Mouse (Mus musculus): Measurements from ENCODE around the gene Papss2. TPM values are rescaled to one million over a fixed set of nuclear protein-coding genes. Genes with fewer than 3 reads are reported as not detected.
A peak's percentile ranks its signal among the peaks of the same experiment; 100 is the strongest.

Gene Papss2
- polyA plus RNA-seq, 1 experiment from 2014 or later = 1.8 TPM

- no peaks in the 10 kb centered on the region for H3K4me1 ChIP-seq (replicated peaks)
- WGBS = 83% methylated on average over 5 of the region's 5 CpGs
- no peak for ATAC-seq (ENCODE audit: low read depth)
- no peaks in the 10 kb centered on the region for H3K36me3 ChIP-seq
- H3K9me3 ChIP-seq = no peaks in the 10 kb centered on the region
- H3K27me3 ChIP-seq = no peaks in the 10 kb centered on the region
- H3K4me2 ChIP-seq = no peak overlapping the region
- no peak overlapping the region for H3K9ac ChIP-seq
- H3K4me3 ChIP-seq = no peak overlapping the region
- no peak overlapping the region for H3K27ac ChIP-seq (replicated peaks)
These were observed 25.9 kb upstream of the Papss2 start for GRCm38 (mm10) chr19:32569725-32570124.

GRCm38 (mm10) chr19:32572191-32572590 is 23.4 kb upstream of the Papss2 start:
- Histone ChIP-seq H3K4me1 (replicated peaks) (no peaks in the 10 kb centered on the region), H3K9me3 (no peaks in the 10 kb centered on the region), H3K9ac (no peak overlapping the region), H3K4me2 (no peak overlapping the region), H3K4me3 (no peak overlapping the region), H3K27me3 (no peaks in the 10 kb centered on the region), H3K27ac (replicated peaks) (no peak overlapping the region), H3K36me3 (no peaks in the 10 kb centered on the region)
- ATAC-seq (ENCODE audit: low read depth) = no peak
- WGBS = 73% methylated on average over 2 of the region's 2 CpGs

- Histone ChIP-seq H3K36me3 (no peaks in the 10 kb centered on the region), H3K9ac (no peak overlapping the region), H3K4me1 (replicated peaks) (peaks cover 4% of the 10 kb centered on the region; the same call in 1 of the 2 replicates), H3K4me3 (no peak overlapping the region), H3K27me3 (no peaks in the 10 kb centered on the region), H3K27ac (replicated peaks) (no peak overlapping the region), H3K4me2 (no peak overlapping the region), H3K9me3 (no peaks in the 10 kb centered on the region)
- 90% methylated on average over 6 of the region's 6 CpGs for WGBS
- no peak for ATAC-seq (ENCODE audit: low read depth)
These were observed 22.3 kb upstream of the Papss2 start for GRCm38 (mm10) chr19:32573259-32573658.

- ATAC-seq (ENCODE audit: low read depth) = no peak
- Histone ChIP-seq H3K9me3 (no peaks in the 10 kb centered on the region), H3K36me3 (no peaks in the 10 kb centered on the region), H3K4me1 (replicated peaks) (peaks cover 4% of the 10 kb centered on the region; the same call in 1 of the 2 replicates), H3K27ac (replicated peaks) (no peak overlapping the region), H3K9ac (no peak overlapping the region), H3K4me3 (no peak overlapping the region), H3K4me2 (no peak overlapping the region), H3K27me3 (no peaks in the 10 kb centered on the region)
- WGBS = 88% methylated on average over 3 of the region's 3 CpGs
These were observed 20.7 kb upstream of the Papss2 start for GRCm38 (mm10) chr19:32574846-32575245.

- Histone ChIP-seq H3K36me3 (no peaks in the 10 kb centered on the region), H3K4me3 (no peak overlapping the region)
- ATAC-seq (ENCODE audit: low read depth) = no peak
These were observed 17.8 kb upstream of the Papss2 start for GRCm38 (mm10) chr19:32577749-32578148.

GRCm38 (mm10) chr19:32583091-32583766 is 12.4 kb upstream of the Papss2 start:
- Histone ChIP-seq H3K36me3 (no peaks in the 10 kb centered on the region), H3K9ac (no peak overlapping the region), H3K4me1 (replicated peaks) (no peaks in the 10 kb centered on the region), H3K4me3 (no peak overlapping the region), H3K9me3 (no peaks in the 10 kb centered on the region), H3K27ac (replicated peaks) (no peak overlapping the region), H3K4me2 (no peak overlapping the region), H3K27me3 (no peaks in the 10 kb centered on the region)
- ATAC-seq (ENCODE audit: low read depth) = no peak
- WGBS = 94% methylated on average over 4 of the region's 4 CpGs

More at GRCm38 (mm10) chr19:32577749-32578148, 17.8 kb upstream of the Papss2 start:
- no peak overlapping the region for H3K27ac ChIP-seq (replicated peaks)
- no peaks in the 10 kb centered on the region for H3K27me3 ChIP-seq
- no peak overlapping the region for H3K9ac ChIP-seq
- no peak overlapping the region for H3K4me2 ChIP-seq
- no peaks in the 10 kb centered on the region for H3K9me3 ChIP-seq
- peaks cover 4% of the 10 kb centered on the region; the same call in 1 of the 2 replicates for H3K4me1 ChIP-seq (replicated peaks)
- 16% methylated on average over 1 of the region's 1 CpGs for WGBS

GRCm38 (mm10) chr19:32587727-32588126 is 7.9 kb upstream of the Papss2 start:
- Histone ChIP-seq H3K27ac (replicated peaks) (no peak overlapping the region), H3K4me3 (no peak overlapping the region), H3K27me3 (no peaks in the 10 kb centered on the region), H3K9me3 (no peaks in the 10 kb centered on the region), H3K4me2 (no peak overlapping the region), H3K9ac (no peak overlapping the region), H3K4me1 (replicated peaks) (no peaks in the 10 kb centered on the region), H3K36me3 (no peaks in the 10 kb centered on the region)
- no peak for ATAC-seq (ENCODE audit: low read depth)
- 49% methylated on average over 6 of the region's 6 CpGs for WGBS

- H3K4me3 ChIP-seq = no peak overlapping the region
- H3K27ac ChIP-seq (replicated peaks) = no peak overlapping the region
- H3K4me1 ChIP-seq (replicated peaks) = peaks cover 10% of the 10 kb centered on the region
- no peaks in the 10 kb centered on the region for H3K9me3 ChIP-seq
- H3K27me3 ChIP-seq = peaks cover 37% of the 10 kb centered on the region
- 94% methylated on average over 7 of the region's 7 CpGs for WGBS
- no peak overlapping the region for H3K4me2 ChIP-seq
- H3K36me3 ChIP-seq = no peaks in the 10 kb centered on the region
- no peak overlapping the region for H3K9ac ChIP-seq
- ATAC-seq (ENCODE audit: low read depth) = no peak
These were observed 2.8 kb upstream of the Papss2 start for GRCm38 (mm10) chr19:32592749-32593148.

GRCm38 (mm10) chr19:32593870-32594269 is 1.7 kb upstream of the Papss2 start:
- ATAC-seq (ENCODE audit: low read depth) = no peak
- Histone ChIP-seq H3K9ac (no peak overlapping the region), H3K9me3 (no peaks in the 10 kb centered on the region), H3K4me2 (no peak overlapping the region), H3K36me3 (no peaks in the 10 kb centered on the region), H3K4me3 (no peak overlapping the region), H3K27ac (replicated peaks) (no peak overlapping the region), H3K27me3 (peaks cover 37% of the 10 kb centered on the region), H3K4me1 (replicated peaks) (peaks cover 10% of the 10 kb centered on the region)
- WGBS = 84% methylated on average over 5 of the region's 5 CpGs

- Histone ChIP-seq H3K4me2 (peak overlapping the region; percentile 84), H3K27ac (replicated peaks) (no peak overlapping the region), H3K9ac (peak overlapping the region; percentile 66), H3K9me3 (no peaks in the 10 kb centered on the region), H3K4me1 (replicated peaks) (peaks cover 10% of the 10 kb centered on the region), H3K36me3 (no peaks in the 10 kb centered on the region), H3K4me3 (peak overlapping the region; percentile 54), H3K27me3 (peaks cover 37% of the 10 kb centered on the region)
- no peak for ATAC-seq (ENCODE audit: low read depth)
- 24% methylated on average over 8 of the region's 8 CpGs for WGBS
These were observed 472 bp upstream of the Papss2 start for GRCm38 (mm10) chr19:32595131-32595505.

- H3K27ac ChIP-seq (replicated peaks) = no peak overlapping the region
- H3K9ac ChIP-seq = no peak overlapping the region
- H3K36me3 ChIP-seq = no peaks in the 10 kb centered on the region
- ATAC-seq (ENCODE audit: low read depth) = no peak
- 84% methylated on average over 7 of the region's 7 CpGs for WGBS
- H3K4me3 ChIP-seq = no peak overlapping the region
- peaks cover 10% of the 10 kb centered on the region for H3K4me1 ChIP-seq (replicated peaks)
- no peaks in the 10 kb centered on the region for H3K9me3 ChIP-seq
- no peak overlapping the region for H3K4me2 ChIP-seq
- peaks cover 34% of the 10 kb centered on the region for H3K27me3 ChIP-seq
These were observed 3.4 kb downstream of the Papss2 start for GRCm38 (mm10) chr19:32599006-32599405.

- Histone ChIP-seq H3K4me2 (no peak overlapping the region), H3K36me3 (no peaks in the 10 kb centered on the region), H3K4me3 (no peak overlapping the region), H3K27me3 (peaks cover 29% of the 10 kb centered on the region), H3K9ac (no peak overlapping the region), H3K9me3 (no peaks in the 10 kb centered on the region), H3K27ac (replicated peaks) (no peak overlapping the region), H3K4me1 (replicated peaks) (peaks cover 10% of the 10 kb centered on the region)
- WGBS = 80% methylated on average over 5 of the region's 5 CpGs
- ATAC-seq (ENCODE audit: low read depth) = no peak
These were observed 3.8 kb downstream of the Papss2 start for GRCm38 (mm10) chr19:32599436-32599835.
